Mouse (Mus musculus): Measurements from ENCODE around the gene Rufy1.

DNA sequence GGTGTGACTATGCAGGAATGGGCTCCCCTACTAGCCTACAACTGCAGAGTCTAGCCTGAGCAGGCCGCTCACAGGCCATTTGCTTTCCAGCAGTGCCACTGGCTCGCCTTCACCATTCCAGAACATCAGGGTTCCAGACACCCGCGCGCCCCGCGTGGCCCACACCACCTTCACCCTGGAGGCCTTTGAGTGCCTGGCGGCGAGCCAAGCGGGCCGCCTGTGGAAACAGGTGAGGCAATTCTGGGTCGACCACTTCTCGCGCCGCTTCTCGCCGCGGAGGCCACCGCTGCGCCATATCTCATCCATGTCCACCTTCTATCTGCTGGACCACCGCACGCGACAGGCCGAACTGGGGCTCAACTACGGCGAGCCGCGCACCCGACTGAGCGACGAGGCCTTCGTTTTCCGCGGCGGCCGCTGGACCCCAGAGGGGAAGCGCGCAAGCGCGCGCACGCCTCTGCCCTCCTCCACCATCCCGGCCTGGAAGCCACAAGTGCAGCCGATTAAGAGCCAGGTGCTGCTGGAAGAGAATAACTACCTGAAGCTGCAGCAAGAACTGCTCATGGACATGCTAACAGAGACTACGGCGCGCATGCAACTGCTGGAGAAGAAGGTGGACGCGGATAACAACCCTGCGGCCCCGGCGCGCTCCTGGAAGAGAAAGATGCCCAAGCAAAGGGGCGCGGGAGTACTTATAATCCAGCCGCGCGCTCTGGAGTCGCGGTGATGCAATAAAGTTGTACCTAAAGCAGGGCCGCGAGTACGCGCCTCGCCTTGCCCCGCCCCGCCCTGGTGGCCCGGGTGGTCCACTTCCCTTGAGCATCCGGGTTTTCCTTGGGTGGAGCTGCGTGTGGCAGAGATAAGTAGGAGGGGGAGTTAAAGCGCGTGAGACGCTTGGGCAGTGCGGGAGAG, 71.7 kb downstream of the Rufy1 start:
- TF ChIP-seq CTCF (conservative IDR thresholded peaks at IDR 0.05; ENCODE audit: low read length) = no peak
- TF ChIP-seq NANOG (IDR thresholded peaks at IDR 0.05; ENCODE audit: borderline replicate concordance, low read length) = no peak
